Mouse (Mus musculus): ENCODE results near the gene 9230102O04Rik. TPM values are rescaled to one million over a fixed set of nuclear protein-coding genes. Genes with fewer than 3 reads are reported as not detected.

Gene 9230102O04Rik
- polyA plus RNA-seq, 1 experiment from 2014 or later, result not detected

GRCm38 (mm10) chr2:9877326-9877690 lies 12.0 kb downstream of the 9230102O04Rik start:
- peaks cover 15% of the 10 kb centered on the region for H3K4me1 ChIP-seq (replicated peaks; ENCODE audit: control insufficient read depth, insufficient read depth, low read length)
- ATAC-seq (replicated peaks; ENCODE audit: low FRiP score) (no peak), DNase-seq (ENCODE audit: low spot score) (no peak)
- peak overlapping the region; percentile 41; the same call in 1 of the 2 replicates for H3K9ac ChIP-seq (ENCODE audit: low read depth, low read length)
- peak overlapping the region; percentile 84 for H3K4me2 ChIP-seq
- H3K27me3 ChIP-seq (replicated peaks; ENCODE audit: control insufficient read depth, insufficient read depth, low read length), result peaks cover 88% of the 10 kb centered on the region
- H3K9me3 ChIP-seq (ENCODE audit: control insufficient read depth, low read length), result no peaks in the 10 kb centered on the region
- WGBS, result under 1% methylated on average over 35 of the region's 35 CpGs
- no peaks in the 10 kb centered on the region for H3K36me3 ChIP-seq (ENCODE audit: control insufficient read depth, insufficient read depth, low read length)
- H3K4me3 ChIP-seq (ENCODE audit: low read depth, low read length), result peak overlapping the region; percentile 56
- no peak overlapping the region for H3K27ac ChIP-seq (ENCODE audit: low read depth, low read length)

DNA sequence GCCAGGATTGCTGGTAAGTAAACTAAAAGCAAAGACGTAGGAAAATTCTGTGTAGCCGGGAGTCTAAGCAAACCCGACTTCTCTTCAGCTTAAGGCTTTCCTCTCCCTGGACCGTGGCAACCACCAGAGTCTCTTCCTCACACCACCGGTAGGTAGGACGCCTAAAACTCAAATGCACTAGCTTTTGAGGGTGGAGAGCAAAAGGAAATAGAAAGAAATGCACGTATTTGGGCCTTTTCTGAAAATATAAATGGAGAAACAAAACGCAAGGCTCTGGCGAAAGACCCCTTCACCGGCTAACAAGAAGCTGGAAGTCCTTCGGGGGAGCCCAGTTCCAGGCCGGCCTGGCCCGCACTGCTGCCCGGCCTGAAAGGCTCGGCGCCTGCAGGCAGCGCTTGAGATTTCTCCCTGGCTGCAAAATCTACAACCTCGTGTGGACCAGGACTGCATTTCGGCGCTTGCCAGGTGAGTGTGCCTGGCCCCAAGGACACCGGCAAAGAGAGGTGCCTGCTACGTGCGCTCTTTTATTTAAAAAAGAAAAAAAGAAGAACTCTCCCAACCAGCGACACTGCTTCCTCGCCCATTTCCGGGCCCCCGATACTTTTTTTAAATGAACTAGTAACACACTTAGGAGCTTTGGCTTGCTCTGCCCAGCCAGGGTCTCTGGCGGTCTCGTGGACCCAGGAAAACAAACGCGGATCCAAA lies 12.6 kb downstream of the 9230102O04Rik start:
- peak overlapping the region; percentile 41 for H3K9ac ChIP-seq (ENCODE audit: low read depth, low read length)
- WGBS, result 3% methylated on average over 31 of the region's 31 CpGs
- ATAC-seq (replicated peaks; ENCODE audit: low FRiP score) (no peak), DNase-seq (ENCODE audit: low spot score) (no peak)
- H3K4me1 ChIP-seq (replicated peaks; ENCODE audit: control insufficient read depth, insufficient read depth, low read length), result peaks cover 15% of the 10 kb centered on the region
- no peaks in the 10 kb centered on the region for H3K36me3 ChIP-seq (ENCODE audit: control insufficient read depth, insufficient read depth, low read length)
- no peaks in the 10 kb centered on the region for H3K9me3 ChIP-seq (ENCODE audit: control insufficient read depth, low read length)
- H3K27ac ChIP-seq (ENCODE audit: low read depth, low read length), result no peak overlapping the region
- H3K4me3 ChIP-seq (ENCODE audit: low read depth, low read length), result peak overlapping the region; percentile 56
- peak overlapping the region; percentile 84 for H3K4me2 ChIP-seq
- peaks cover 82% of the 10 kb centered on the region for H3K27me3 ChIP-seq (replicated peaks; ENCODE audit: control insufficient read depth, insufficient read depth, low read length)

- no peak overlapping the region for H3K9ac ChIP-seq (ENCODE audit: low read depth, low read length)
- peak overlapping the region; percentile 14; the same call in 1 of the 2 replicates for H3K4me3 ChIP-seq (ENCODE audit: low read depth, low read length)
- no peak for DNase-seq (ENCODE audit: low spot score)
- H3K9me3 ChIP-seq (ENCODE audit: control insufficient read depth, low read length), result no peaks in the 10 kb centered on the region
- no peaks in the 10 kb centered on the region for H3K36me3 ChIP-seq (ENCODE audit: control insufficient read depth, insufficient read depth, low read length)
- ATAC-seq (replicated peaks; ENCODE audit: low FRiP score), result no peak
- peak overlapping the region; percentile 84 for H3K4me2 ChIP-seq
- 36% methylated on average over 12 of the region's 12 CpGs for WGBS
- H3K27me3 ChIP-seq (replicated peaks; ENCODE audit: control insufficient read depth, insufficient read depth, low read length), result peaks cover 76% of the 10 kb centered on the region
- H3K27ac ChIP-seq (ENCODE audit: low read depth, low read length), result no peak overlapping the region
- H3K4me1 ChIP-seq (replicated peaks; ENCODE audit: control insufficient read depth, insufficient read depth, low read length), result peaks cover 7% of the 10 kb centered on the region
These were observed 13.5 kb downstream of the 9230102O04Rik start for GRCm38 (mm10) chr2:9875676-9876357.

DNA sequence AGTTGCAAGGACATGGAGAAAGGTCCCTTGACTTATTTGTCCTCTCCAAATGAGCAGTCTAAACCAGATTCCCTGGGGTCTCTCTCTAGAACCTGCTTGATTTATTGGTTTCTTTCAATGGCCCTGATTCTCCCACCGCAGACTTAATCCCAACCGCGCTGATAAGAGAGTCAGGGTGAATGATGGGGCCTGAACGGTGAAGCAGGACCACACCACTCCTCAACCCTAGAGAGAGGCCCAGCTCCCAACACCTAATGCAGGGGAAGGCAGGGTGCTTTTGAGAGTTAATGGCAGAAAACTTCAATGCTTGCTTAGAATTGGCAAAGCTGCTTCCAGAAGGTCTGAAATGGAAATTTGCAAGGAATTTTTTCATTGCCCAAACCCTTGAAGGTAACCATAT lies 14.1 kb downstream of the 9230102O04Rik start:
- peaks cover 71% of the 10 kb centered on the region for H3K27me3 ChIP-seq (replicated peaks; ENCODE audit: control insufficient read depth, insufficient read depth, low read length)
- no peaks in the 10 kb centered on the region for H3K36me3 ChIP-seq (ENCODE audit: control insufficient read depth, insufficient read depth, low read length)
- no peak for ATAC-seq (replicated peaks; ENCODE audit: low FRiP score)
- H3K9me3 ChIP-seq (ENCODE audit: control insufficient read depth, low read length), result no peaks in the 10 kb centered on the region
- no peak overlapping the region for H3K27ac ChIP-seq (ENCODE audit: low read depth, low read length)
- 0 out of 2 replicates have a peak overlapping the region, but pooled peaks have one; percentile 2 for H3K4me3 ChIP-seq (ENCODE audit: low read depth, low read length)
- peaks cover 6% of the 10 kb centered on the region for H3K4me1 ChIP-seq (replicated peaks; ENCODE audit: control insufficient read depth, insufficient read depth, low read length)
- 16% methylated on average over 4 of the region's 4 CpGs for WGBS
- no peak for DNase-seq (ENCODE audit: low spot score)
- no peak overlapping the region for H3K9ac ChIP-seq (ENCODE audit: low read depth, low read length)
- peak overlapping the region; percentile 30 for H3K4me2 ChIP-seq

DNA sequence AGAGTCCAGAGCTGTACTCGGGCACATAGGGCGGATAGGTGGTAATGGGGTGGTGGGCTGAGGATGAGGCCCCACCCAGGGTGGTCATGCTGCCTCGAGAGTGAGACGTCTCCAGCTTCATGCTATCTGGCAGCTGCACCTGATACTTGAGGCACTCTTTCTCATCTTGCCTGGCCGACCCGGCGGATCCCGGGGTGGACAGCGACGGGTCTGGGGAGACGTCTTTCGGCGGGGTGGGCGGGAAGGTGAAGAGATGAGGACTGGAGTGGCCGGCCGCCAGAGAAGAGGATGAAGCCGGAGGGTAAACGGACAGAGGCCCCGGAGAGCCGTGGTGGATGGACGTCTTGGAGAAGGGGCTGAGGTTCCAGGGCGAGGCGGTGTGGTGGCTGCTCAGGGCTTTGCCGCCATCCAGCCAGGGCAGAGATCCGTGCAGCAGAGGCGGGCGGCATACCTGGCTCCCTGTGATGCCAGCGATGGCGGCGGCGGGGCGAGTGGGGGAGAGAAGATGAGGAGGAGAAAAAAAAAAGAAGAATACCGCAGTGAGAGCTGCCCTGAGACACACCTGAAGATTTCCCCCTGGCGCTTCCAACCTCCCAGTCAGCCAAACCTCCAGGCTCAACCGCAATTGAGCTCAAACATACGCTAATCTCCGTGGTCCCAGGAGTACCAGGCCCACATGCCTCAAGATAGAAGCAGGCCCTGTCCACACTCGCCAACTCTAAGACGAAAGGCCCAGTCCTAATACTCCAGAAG lies 14.7 kb downstream of the 9230102O04Rik start:
- H3K9me3 ChIP-seq (ENCODE audit: control insufficient read depth, low read length), result no peaks in the 10 kb centered on the region
- WGBS, result 37% methylated on average over 39 of the region's 39 CpGs
- DNase-seq (ENCODE audit: low spot score) (no peak), ATAC-seq (replicated peaks; ENCODE audit: low FRiP score) (no peak)
- H3K27me3 ChIP-seq (replicated peaks; ENCODE audit: control insufficient read depth, insufficient read depth, low read length), result peaks cover 65% of the 10 kb centered on the region
- peaks cover 3% of the 10 kb centered on the region for H3K4me1 ChIP-seq (replicated peaks; ENCODE audit: control insufficient read depth, insufficient read depth, low read length)
- H3K4me3 ChIP-seq (ENCODE audit: low read depth, low read length), result 0 out of 2 replicates have a peak overlapping the region, but pooled peaks have one; percentile 2
- H3K36me3 ChIP-seq (ENCODE audit: control insufficient read depth, insufficient read depth, low read length), result no peaks in the 10 kb centered on the region
- no peak overlapping the region for H3K9ac ChIP-seq (ENCODE audit: low read depth, low read length)
- no peak overlapping the region for H3K27ac ChIP-seq (ENCODE audit: low read depth, low read length)
- H3K4me2 ChIP-seq, result peak overlapping the region; percentile 30

DNA sequence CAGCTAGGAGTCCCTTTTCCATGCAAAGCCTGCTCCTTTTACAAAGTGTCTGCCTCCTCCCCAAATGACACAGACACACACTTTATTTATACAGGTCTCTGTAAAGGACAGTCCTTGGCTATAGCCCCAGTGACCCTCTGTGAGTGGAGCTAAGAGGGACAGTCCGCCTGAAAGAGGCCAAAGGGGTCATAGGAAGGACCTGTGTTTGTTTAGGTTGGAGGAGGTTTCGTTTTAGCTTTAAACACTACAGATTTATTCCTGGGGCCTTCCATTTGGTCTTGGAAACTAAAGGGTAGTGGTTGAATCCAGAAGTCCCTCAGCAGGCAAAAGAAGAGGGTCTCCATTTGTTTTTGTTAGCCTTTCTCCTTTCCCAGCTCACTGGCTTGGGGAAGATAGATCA lies 15.6 kb downstream of the 9230102O04Rik start:
- Histone ChIP-seq H3K4me1 (replicated peaks; ENCODE audit: control insufficient read depth, insufficient read depth, low read length) (peaks cover 3% of the 10 kb centered on the region), H3K27ac (ENCODE audit: low read depth, low read length) (no peak overlapping the region), H3K9me3 (ENCODE audit: control insufficient read depth, low read length) (no peaks in the 10 kb centered on the region), H3K9ac (ENCODE audit: low read depth, low read length) (no peak overlapping the region), H3K4me2 (no peak overlapping the region), H3K4me3 (ENCODE audit: low read depth, low read length) (no peak overlapping the region), H3K36me3 (ENCODE audit: control insufficient read depth, insufficient read depth, low read length) (no peaks in the 10 kb centered on the region), H3K27me3 (replicated peaks; ENCODE audit: control insufficient read depth, insufficient read depth, low read length) (peaks cover 58% of the 10 kb centered on the region)
- DNase-seq (ENCODE audit: low spot score) (no peak), ATAC-seq (replicated peaks; ENCODE audit: low FRiP score) (no peak)
- WGBS, result 44% methylated on average over 2 of the region's 2 CpGs

DNA sequence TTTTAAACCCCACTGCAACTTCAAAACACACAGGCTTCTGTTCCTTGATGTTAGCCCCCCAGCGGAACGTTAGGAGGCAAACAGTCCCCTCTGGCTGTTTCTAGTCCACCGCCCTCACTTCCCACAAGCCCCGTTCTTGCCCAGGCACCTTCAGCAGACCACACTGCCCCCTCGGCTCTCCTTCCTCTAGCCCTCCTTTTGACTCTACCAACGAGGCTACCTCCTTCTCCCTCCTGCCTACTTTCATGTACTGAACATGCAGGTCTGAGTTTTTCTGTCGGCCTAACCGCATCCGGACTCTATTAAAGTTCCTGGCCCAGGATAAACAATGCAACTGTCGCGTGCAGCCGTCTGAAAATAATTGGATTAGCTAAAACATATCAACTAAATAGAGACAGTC lies 16.7 kb downstream of the 9230102O04Rik start:
- peaks cover 3% of the 10 kb centered on the region for H3K4me1 ChIP-seq (replicated peaks; ENCODE audit: control insufficient read depth, insufficient read depth, low read length)
- H3K4me2 ChIP-seq, result peak overlapping the region; percentile 5; the same call in 1 of the 2 replicates
- H3K27me3 ChIP-seq (replicated peaks; ENCODE audit: control insufficient read depth, insufficient read depth, low read length), result peaks cover 48% of the 10 kb centered on the region
- no peak overlapping the region for H3K9ac ChIP-seq (ENCODE audit: low read depth, low read length)
- H3K9me3 ChIP-seq (ENCODE audit: control insufficient read depth, low read length), result no peaks in the 10 kb centered on the region
- WGBS, result 19% methylated on average over 12 of the region's 12 CpGs
- H3K4me3 ChIP-seq (ENCODE audit: low read depth, low read length), result no peak overlapping the region
- no peaks in the 10 kb centered on the region for H3K36me3 ChIP-seq (ENCODE audit: control insufficient read depth, insufficient read depth, low read length)
- no peak overlapping the region for H3K27ac ChIP-seq (ENCODE audit: low read depth, low read length)
- DNase-seq (ENCODE audit: low spot score), result no peak
- no peak for ATAC-seq (replicated peaks; ENCODE audit: low FRiP score)

DNA sequence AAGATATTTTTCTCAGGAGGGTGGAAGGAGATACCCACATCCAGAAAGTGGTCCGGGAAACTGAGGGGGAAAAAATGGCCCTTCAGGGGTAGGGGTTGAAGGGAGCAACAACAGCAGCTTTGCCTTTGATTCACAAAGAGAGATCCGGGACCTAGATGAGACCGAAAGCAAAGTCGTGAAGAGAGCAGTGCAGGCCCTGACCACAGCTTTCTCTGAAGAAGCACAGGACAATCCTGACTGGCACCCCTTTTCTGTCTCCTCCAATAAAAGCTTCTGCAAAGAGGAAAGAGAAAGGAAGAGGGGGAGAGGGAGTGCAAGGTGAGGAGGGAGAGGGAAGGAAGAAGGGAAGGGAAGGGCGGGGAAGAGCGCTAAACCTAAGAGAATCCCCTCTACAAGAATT lies 17.5 kb downstream of the 9230102O04Rik start:
- DNase-seq (ENCODE audit: low spot score), result no peak
- peaks cover 39% of the 10 kb centered on the region for H3K27me3 ChIP-seq (replicated peaks; ENCODE audit: control insufficient read depth, insufficient read depth, low read length)
- no peaks in the 10 kb centered on the region for H3K9me3 ChIP-seq (ENCODE audit: control insufficient read depth, low read length)
- peaks cover 3% of the 10 kb centered on the region; the same call in 1 of the 2 replicates for H3K4me1 ChIP-seq (replicated peaks; ENCODE audit: control insufficient read depth, insufficient read depth, low read length)
- no peak overlapping the region; the same call in 1 of the 2 replicates for H3K4me2 ChIP-seq
- 39% methylated on average over 6 of the region's 6 CpGs for WGBS
- no peak overlapping the region for H3K27ac ChIP-seq (ENCODE audit: low read depth, low read length)
- H3K4me3 ChIP-seq (ENCODE audit: low read depth, low read length), result no peak overlapping the region
- H3K36me3 ChIP-seq (ENCODE audit: control insufficient read depth, insufficient read depth, low read length), result no peaks in the 10 kb centered on the region
- ATAC-seq (replicated peaks; ENCODE audit: low FRiP score), result no peak
- no peak overlapping the region for H3K9ac ChIP-seq (ENCODE audit: low read depth, low read length)

All from liver, embryonic 11.5 days (tissue).